Mouse (Mus musculus) adrenal gland, postnatal 25 days (tissue): ENCODE results near the gene Mospd3. TPM values are rescaled to one million over a fixed set of nuclear protein-coding genes. Genes with fewer than 3 reads are reported as not detected.

Source experiments
- DNase-seq: peaks from one replicate; pipeline ENCODE4 v3.0.0; 2021; ENCODE audit warnings: mixed read lengths
- total RNA-seq: library from RNA; stranded (reverse); gene quantifications from 2 replicates; pipeline ENCODE4 v1.2.3, GENCODE M21; 2021

Mospd3 gene
- total RNA-seq, 1 experiment from 2014 or later, result 59.1 TPM

GRCm38 (mm10) chr5:137574470-137574901 lies 26.4 kb downstream of the Mospd3 start:
- peak; percentile 68 for DNase-seq

GRCm38 (mm10) chr5:137570691-137571586 lies 29.9 kb downstream of the Mospd3 start:
- no peak for DNase-seq

- DNase-seq, result no peak
Observed at GRCm38 (mm10) chr5:137570181-137570580, 30.7 kb downstream of the Mospd3 start.

- DNase-seq, result peak; percentile 51
Observed at GRCm38 (mm10) chr5:137569665-137570064, 31.2 kb downstream of the Mospd3 start, which contains the start of gene Tfr2. Tfr2 (plus strand) TSS chr5:137569840.

GRCm38 (mm10) chr5:137569031-137569430 lies 31.8 kb downstream of the Mospd3 start:
- no peak for DNase-seq

GRCm38 (mm10) chr5:137568223-137568798 lies 32.5 kb downstream of the Mospd3 start:
- DNase-seq, result no peak

GRCm38 (mm10) chr5:137566416-137566815 lies 34.4 kb downstream of the Mospd3 start:
- DNase-seq, result no peak

- no peak for DNase-seq
Observed at GRCm38 (mm10) chr5:137565744-137566143, 35.1 kb downstream of the Mospd3 start.

GRCm38 (mm10) chr5:137562965-137563364 lies 37.9 kb downstream of the Mospd3 start:
- DNase-seq, result no peak

- DNase-seq, result no peak
Observed at GRCm38 (mm10) chr5:137561556-137561955, 39.3 kb downstream of the Mospd3 start.

- no peak for DNase-seq
Observed at GRCm38 (mm10) chr5:137553898-137554297, 47.0 kb downstream of the Mospd3 start.

GRCm38 (mm10) chr5:137553411-137553837 lies 47.4 kb downstream of the Mospd3 start, which contains the start of gene Actl6b:
Actl6b (plus strand) TSS chr5:137553517.
- DNase-seq, result peak; percentile 85

- no peak for DNase-seq
Observed at GRCm38 (mm10) chr5:137553000-137553399, 47.9 kb downstream of the Mospd3 start.

- no peak for DNase-seq
Observed at GRCm38 (mm10) chr5:137551119-137551518, 49.7 kb downstream of the Mospd3 start.

- no peak for DNase-seq
Observed at GRCm38 (mm10) chr5:137549840-137550239, 51.0 kb downstream of the Mospd3 start.

Other genes starting within 250 kb of the Mospd3 start
- gene Zan, start 124.0 kb downstream of the Mospd3 start, total RNA-seq, result not detected in 2 replicates
- gene Pop7, start 98.5 kb downstream of the Mospd3 start, total RNA-seq, result 29.9 and 31.7 TPM in 2 replicates
- gene Gigyf1, start 82.5 kb downstream of the Mospd3 start, total RNA-seq, result 34.7 and 52.3 TPM in 2 replicates
- gene Epo, start 67.8 kb downstream of the Mospd3 start, total RNA-seq, result not detected in 2 replicates
- 580 and 681 TPM in 2 replicates for gene Gnb2, start 67.5 kb downstream of the Mospd3 start, total RNA-seq
- gene Actl6b, start 47.5 kb downstream of the Mospd3 start, total RNA-seq, result 2.7 and 6.4 TPM in 2 replicates
- gene Tfr2, start 31.2 kb downstream of the Mospd3 start, total RNA-seq, result 0.85 and 2.9 TPM in 2 replicates
- 931 and 937 TPM in 2 replicates for gene Pcolce, start 12.7 kb upstream of the Mospd3 start, total RNA-seq
- 1.0 and 2.2 TPM in 2 replicates for gene Fbxo24, start 27.9 kb upstream of the Mospd3 start, total RNA-seq
- 19.3 and 35.7 TPM in 2 replicates for gene Lrch4, start 28.1 kb upstream of the Mospd3 start, total RNA-seq
- 13.4 and 18.2 TPM in 2 replicates for gene Gm20605, start 28.1 kb upstream of the Mospd3 start, total RNA-seq
- 10.0 and 14.0 TPM in 2 replicates for gene Sap25, start 40.3 kb upstream of the Mospd3 start, total RNA-seq
- gene Irs3, start 44.7 kb upstream of the Mospd3 start, total RNA-seq, result 4.9 and 5.7 TPM in 2 replicates
- gene Agfg2, start 83.7 kb upstream of the Mospd3 start, total RNA-seq, result 32.1 and 43.7 TPM in 2 replicates
- 3.0 and 5.6 TPM in 2 replicates for gene Nyap1, start 140.5 kb upstream of the Mospd3 start, total RNA-seq
- gene Tsc22d4, start 144.7 kb upstream of the Mospd3 start, total RNA-seq, result 86.0 and 104 TPM in 2 replicates
- gene Ppp1r35, start 177.8 kb upstream of the Mospd3 start, total RNA-seq, result 30.9 and 34.0 TPM in 2 replicates
- 58.3 and 66.5 TPM in 2 replicates for gene Mepce, start 186.6 kb upstream of the Mospd3 start, total RNA-seq
- 3.6 and 5.2 TPM in 2 replicates for gene Zcwpw1, start 186.7 kb upstream of the Mospd3 start, total RNA-seq
- gene Pilra, start 235.2 kb upstream of the Mospd3 start, total RNA-seq, result 0.67 and 2.8 TPM in 2 replicates